ENCODE assay signal across 9 mouse cellular contexts in genomic region chr7:6154164-6154563, GRCm38 (mm10). TPM values are rescaled to one million over a fixed set of nuclear protein-coding genes. Genes with fewer than 3 reads are reported as not detected.
A peak's percentile ranks its signal among the peaks of the same experiment; 100 is the strongest.
DNase-seq lines count a peak whose midpoint lies in the region; ATAC-seq lines count a peak whose summit lies in the region.
"Had no signal": no experiment of that assay in that cellular context is flagged by ENCODE, and none has a peak within 500 bp of the region (broad histone marks: within the 10 kb centered on the region; RNA-seq: fewer than 3 reads in every experiment).

No protein-coding gene starts in this region.

- H3K9ac ChIP-seq in heart, embryonic 15.5 days = peak overlapping the region; percentile 83
- no peak overlapping the region for H3K9ac ChIP-seq in hindbrain, embryonic 11.5 days (ENCODE audit: low read depth, low read length)
- H3K9ac ChIP-seq in midbrain, embryonic 12.5 days (replicated peaks) = peak overlapping the region; percentile 91; the same call in 1 of the 2 replicates

- peak overlapping the region; percentile 96 for H3K27ac ChIP-seq in heart, embryonic 15.5 days
- H3K27ac ChIP-seq in hindbrain, embryonic 11.5 days (ENCODE audit: low read depth, low read length) = no peak overlapping the region
- H3K27ac ChIP-seq in midbrain, embryonic 12.5 days (replicated peaks) = no peak overlapping the region

- no peaks in the 10 kb centered on the region for H3K27me3 ChIP-seq in heart, embryonic 15.5 days
- no peaks in the 10 kb centered on the region for H3K27me3 ChIP-seq in hindbrain, embryonic 11.5 days (ENCODE audit: control insufficient read depth, insufficient read depth, low read length)
- H3K27me3 ChIP-seq in midbrain, embryonic 12.5 days = no peaks in the 10 kb centered on the region

- no peaks in the 10 kb centered on the region for H3K9me3 ChIP-seq in heart, embryonic 15.5 days (replicated peaks)
- no peaks in the 10 kb centered on the region for H3K9me3 ChIP-seq in hindbrain, embryonic 11.5 days (ENCODE audit: control insufficient read depth, low read length)
- no peaks in the 10 kb centered on the region for H3K9me3 ChIP-seq in midbrain, embryonic 12.5 days

- 30% methylated on average over 5 of the region's 5 CpGs for WGBS in heart, embryonic 15.5 days
- 88% methylated on average over 5 of the region's 5 CpGs for WGBS in hindbrain, embryonic 11.5 days
- 93% methylated on average over 5 of the region's 5 CpGs for WGBS in midbrain, embryonic 12.5 days

- ATAC-seq in heart, embryonic 15.5 days (replicated peaks; ENCODE audit: insufficient number of reproducible peaks, insufficient read depth, low FRiP score, low read depth) = no peak
- no peak for ATAC-seq in hindbrain, embryonic 11.5 days (ENCODE audit: low FRiP score)
- ATAC-seq in midbrain, embryonic 12.5 days (ENCODE audit: low FRiP score, low read depth) = no peak
- ATAC-seq in frontal cortex, adult (ENCODE audit: low TSS enrichment) = no peak

- peak overlapping the region; percentile 74 for H3K4me2 ChIP-seq in heart, embryonic 15.5 days
- H3K4me2 ChIP-seq in hindbrain, embryonic 11.5 days (replicated peaks; ENCODE audit: low read depth, low read length) = peak overlapping the region; percentile 85
- peak overlapping the region; percentile 93 for H3K4me2 ChIP-seq in midbrain, embryonic 12.5 days (replicated peaks)

- H3K4me1 ChIP-seq in heart, embryonic 15.5 days (replicated peaks) = peaks cover 52% of the 10 kb centered on the region
- H3K4me1 ChIP-seq in hindbrain, embryonic 11.5 days (replicated peaks; ENCODE audit: control insufficient read depth, insufficient read depth, low read length) = peaks cover 2% of the 10 kb centered on the region; the same call in 1 of the 2 replicates
- H3K4me1 ChIP-seq in midbrain, embryonic 12.5 days = peaks cover 20% of the 10 kb centered on the region

- DNase-seq in heart, postnatal 10 days = no peak
- peak; percentile 46 for DNase-seq in NIH3T3 (ENCODE audit: low read depth)
- DNase-seq in hindbrain, embryonic 11.5 days (ENCODE audit: low spot score) = no peak
- no peak for DNase-seq in urinary bladder, adult 2 months (ENCODE audit: low spot score)
- DNase-seq in layer of hippocampus, adult 18-20 months (ENCODE audit: low spot score in 2 of 2) = no peak

- intact Hi-C loops in heart, postnatal 10 days (cut with DNase I) = loop anchor here (2.0 kb wide), 1 partner anchor 27 kb away; no protein-coding TSS in a partner anchor

- peak overlapping the region; percentile 85 for H3K4me3 ChIP-seq in heart, embryonic 15.5 days
- peak overlapping the region; percentile 82; the same call in 1 of the 2 replicates for H3K4me3 ChIP-seq in hindbrain, embryonic 11.5 days (ENCODE audit: low read depth, low read length)
- H3K4me3 ChIP-seq in midbrain, embryonic 12.5 days = peak overlapping the region; percentile 78

- no peaks in the 10 kb centered on the region for H3K36me3 ChIP-seq in heart, embryonic 15.5 days
- no peaks in the 10 kb centered on the region for H3K36me3 ChIP-seq in hindbrain, embryonic 11.5 days (ENCODE audit: control insufficient read depth, insufficient read depth, low read length)
- H3K36me3 ChIP-seq in midbrain, embryonic 12.5 days = no peaks in the 10 kb centered on the region

RNA-seq across cellular contexts. Expression of gene Zfp787, which starts 1.6 kb away (rescaled TPM):
- 19.8 and 25.2 TPM in 2 replicates for polyA plus RNA-seq in heart, embryonic 15.5 days (2015; fragmentation: Nextera tagmentation; extraction: Ambion mirVana)
- 10 to 100 TPM; 44.2 to 48.6 TPM for total RNA-seq in heart, postnatal 10 days (2021)
- 11.3 and 13.0 TPM in 2 replicates for polyA plus RNA-seq in hindbrain, embryonic 11.5 days (2014; fragmentation: Nextera tagmentation; extraction: Ambion mirVana)
- 33.1 and 33.4 TPM in 2 replicates for polyA plus RNA-seq in midbrain, embryonic 12.5 days (2016; fragmentation: Nextera tagmentation; extraction: Ambion mirVana)
- polyA plus RNA-seq in urinary bladder, adult 2 months (2012; rRNA removed) = 33.4 and 38.5 TPM in 2 replicates
- total RNA-seq in layer of hippocampus, adult 18-20 months (2021) = 10 to 100 TPM; 27.5 to 28.5 TPM

RNA-seq across cellular contexts. Expression of gene Zfp444, which starts 17.9 kb away (rescaled TPM):
- 29.9 and 38.5 TPM in 2 replicates for polyA plus RNA-seq in heart, embryonic 15.5 days (2015; fragmentation: Nextera tagmentation; extraction: Ambion mirVana)
- total RNA-seq in heart, postnatal 10 days (2021) = 10 to 100 TPM; 11.8 to 13.8 TPM
- polyA plus RNA-seq in hindbrain, embryonic 11.5 days (2014; fragmentation: Nextera tagmentation; extraction: Ambion mirVana) = 67.9 and 73.1 TPM in 2 replicates
- polyA plus RNA-seq in midbrain, embryonic 12.5 days (2016; fragmentation: Nextera tagmentation; extraction: Ambion mirVana) = 87.1 and 88.4 TPM in 2 replicates
- polyA plus RNA-seq in urinary bladder, adult 2 months (2012; rRNA removed) = 21.3 and 23.1 TPM in 2 replicates
- total RNA-seq in layer of hippocampus, adult 18-20 months (2021) = 10 to 100 TPM; 45.8 to 61.9 TPM

RNA-seq across cellular contexts. Expression of gene Galp, which starts 42.7 kb away (rescaled TPM):
- polyA plus RNA-seq in heart, embryonic 15.5 days (2015; fragmentation: Nextera tagmentation; extraction: Ambion mirVana) = not detected in 2 replicates
- not detected for total RNA-seq in heart, postnatal 10 days (2021)
- not detected in 2 replicates for polyA plus RNA-seq in hindbrain, embryonic 11.5 days (2014; fragmentation: Nextera tagmentation; extraction: Ambion mirVana)
- not detected in 2 replicates for polyA plus RNA-seq in midbrain, embryonic 12.5 days (2016; fragmentation: Nextera tagmentation; extraction: Ambion mirVana)
- not detected in 2 replicates for polyA plus RNA-seq in urinary bladder, adult 2 months (2012; rRNA removed)
- not detected for total RNA-seq in layer of hippocampus, adult 18-20 months (2021)
- polyA plus RNA-seq: gonadal fat pad, adult 2 months had no signal
